Mouse (Mus musculus): Measurements from ENCODE around the gene Tex38. TPM values are rescaled to one million over a fixed set of nuclear protein-coding genes. Genes with fewer than 3 reads are reported as not detected.

Tex38 gene
- total and polyA plus RNA-seq, 3 experiments, result 0.17 to 0.30 TPM; not detected in 1

GRCm38 (mm10) chr4:115737551-115738041 is 43.2 kb downstream of the Tex38 start, which contains the start of gene Efcab14 (continued):
- peak; percentile 81; the same call in 1 of the 2 replicates for TF ChIP-seq KAT2A (IDR thresholded peaks at IDR 0.05; ENCODE audit: insufficient replicate concordance, low read length)
- TF ChIP-seq CHD1 (IDR thresholded peaks at IDR 0.05; ENCODE audit: low read depth, low read length), result no peak
- no peak for TF ChIP-seq ZC3H11A (IDR thresholded peaks at IDR 0.05; ENCODE audit: low read depth, low read length)
- no peak for TF ChIP-seq RCOR1 (conservative IDR thresholded peaks at IDR 0.05; ENCODE audit: low read depth, low read length)
- TF ChIP-seq JUN (IDR thresholded peaks at IDR 0.05; ENCODE audit: insufficient read depth, low read depth, low read length), result no peak
- peak; percentile 25; the same call in 1 of the 2 replicates for TF ChIP-seq NRF1 (IDR thresholded peaks at IDR 0.05; ENCODE audit: low read depth, low read length)
- TF ChIP-seq SMC3 (IDR thresholded peaks at IDR 0.05; ENCODE audit: low read depth, low read length), result no peak
- TF ChIP-seq E2F4 (IDR thresholded peaks at IDR 0.05; ENCODE audit: insufficient replicate concordance, low read depth, low read length), result no peak
- no peak for TF ChIP-seq RAD21 (IDR thresholded peaks at IDR 0.05; ENCODE audit: low read depth, low read length)
- peak; percentile 77; the same call in 1 of the 2 replicates for TF ChIP-seq UBTF (IDR thresholded peaks at IDR 0.05; ENCODE audit: low read depth, low read length)
- peak; percentile 94 for TF ChIP-seq ELF1 (IDR thresholded peaks at IDR 0.05; ENCODE audit: low read depth, low read length)
- peak; percentile 39; the same call in 1 of the 2 replicates for TF ChIP-seq ETS1 (conservative IDR thresholded peaks at IDR 0.05; ENCODE audit: low read depth, low read length)
- TF ChIP-seq MXI1 (IDR thresholded peaks at IDR 0.05; ENCODE audit: low read depth, low read length), result peak; percentile 50; the same call in 1 of the 2 replicates
- TF ChIP-seq HCFC1 (IDR thresholded peaks at IDR 0.05; ENCODE audit: low read depth, low read length), result peak; percentile 88

- no peak overlapping the region for H3K4me3 ChIP-seq (replicated peaks in 1 of 3; ENCODE audit: low read depth in 2 of 3, low read length in 2 of 3, poor library complexity in 1 of 3)
- TF ChIP-seq MAFK (IDR thresholded peaks at IDR 0.05; ENCODE audit: insufficient replicate concordance, low read length) (peak; percentile 80), EP300 (IDR thresholded peaks at IDR 0.05; ENCODE audit: low read length) (no peak)
- H3K4me1 ChIP-seq (ENCODE audit: control insufficient read depth in 1 of 2, insufficient read depth in 2 of 2), result peaks cover 3 to 20% of the 10 kb centered on the region in 2 experiments
- in situ Hi-C loops (cut with MboI; ENCODE audit: low pct_ligation_motif_present, low pct_unique_long_range_greater_than_20kb, low sequenced_read_pairs), result loop anchor here (10.0 kb wide), 2 partner anchors 160 to 220 kb away; partner anchors contain the start of gene 6430628N08Rik
- peaks cover 30% of the 10 kb centered on the region for H3K27me3 ChIP-seq (replicated peaks)
- H3K27ac ChIP-seq (ENCODE audit: insufficient read depth, low read depth), result no peak overlapping the region
- H3K79me2 ChIP-seq (replicated peaks; ENCODE audit: control insufficient read depth, extremely low read depth, insufficient read depth, poor library complexity, severe bottlenecking), result peaks cover 21% of the 10 kb centered on the region
- dilution Hi-C loops (cut with MboI; ENCODE audit: extremely low pct_ligation_motif_present, extremely low pct_unique_long_range_greater_than_20kb, low sequenced_read_pairs), result no loop called here
- H3K4me2 ChIP-seq (ENCODE audit: insufficient read depth, low read depth, poor library complexity, severe bottlenecking), result no peak overlapping the region
- DNase-seq (ENCODE audit: extremely low read depth), result no peak
- no peaks in the 10 kb centered on the region for H3K9me3 ChIP-seq (replicated peaks; ENCODE audit: low read length)
- H3K9ac ChIP-seq (ENCODE audit: insufficient read depth, low read depth), result no peak overlapping the region
- H3K36me3 ChIP-seq (replicated peaks in 1 of 2; ENCODE audit: control insufficient read depth in 1 of 2, insufficient read depth in 1 of 2, low read length in 1 of 2), result peaks cover 0 to under 1% of the 10 kb centered on the region in 2 experiments
Measured at GRCm38 (mm10) chr4:115734867-115735266, 46.0 kb downstream of the Tex38 start.

GRCm38 (mm10) chr4:115733746-115734145 is 47.1 kb downstream of the Tex38 start:
- Histone ChIP-seq H3K27ac (ENCODE audit: insufficient read depth, low read depth) (no peak overlapping the region), H3K4me1 (ENCODE audit: control insufficient read depth in 1 of 2, insufficient read depth in 2 of 2) (peaks cover 3 to 8% of the 10 kb centered on the region in 2 experiments; a peak in 3 of 4 replicates), H3K27me3 (replicated peaks) (peaks cover 34% of the 10 kb centered on the region), H3K9me3 (replicated peaks; ENCODE audit: low read length) (no peaks in the 10 kb centered on the region), H3K4me3 (replicated peaks in 1 of 3; ENCODE audit: low read depth in 2 of 3, low read length in 2 of 3, poor library complexity in 1 of 3) (no peak overlapping the region), H3K9ac (ENCODE audit: insufficient read depth, low read depth) (no peak overlapping the region), H3K79me2 (replicated peaks; ENCODE audit: control insufficient read depth, extremely low read depth, insufficient read depth, poor library complexity, severe bottlenecking) (peaks cover 11% of the 10 kb centered on the region), H3K36me3 (replicated peaks in 1 of 2; ENCODE audit: control insufficient read depth in 1 of 2, insufficient read depth in 1 of 2, low read length in 1 of 2) (no peaks in the 10 kb centered on the region), H3K4me2 (ENCODE audit: insufficient read depth, low read depth, poor library complexity, severe bottlenecking) (no peak overlapping the region)
- TF ChIP-seq ZMIZ1 (IDR thresholded peaks at IDR 0.05; ENCODE audit: low read depth, low read length) (no peak), GABPA (IDR thresholded peaks at IDR 0.05; ENCODE audit: insufficient replicate concordance, low read depth, low read length) (no peak), SMC3 (IDR thresholded peaks at IDR 0.05; ENCODE audit: low read depth, low read length) (no peak), MXI1 (IDR thresholded peaks at IDR 0.05; ENCODE audit: low read depth, low read length) (no peak), MAX (IDR thresholded peaks at IDR 0.05; ENCODE audit: low read length) (no peak), MAFK (IDR thresholded peaks at IDR 0.05; ENCODE audit: insufficient replicate concordance, low read length) (no peak), ELF1 (IDR thresholded peaks at IDR 0.05; ENCODE audit: low read depth, low read length) (peak; percentile 56)
- no peak for DNase-seq (ENCODE audit: extremely low read depth)
- in situ Hi-C loops (cut with MboI; ENCODE audit: low pct_ligation_motif_present, low pct_unique_long_range_greater_than_20kb, low sequenced_read_pairs) (loop anchor here (10.0 kb wide), 2 partner anchors 161 to 221 kb away; partner anchors contain the start of gene 6430628N08Rik), dilution Hi-C loops (cut with MboI; ENCODE audit: extremely low pct_ligation_motif_present, extremely low pct_unique_long_range_greater_than_20kb, low sequenced_read_pairs) (no loop called here)

Data from CH12.LX (cell line).